Mouse (Mus musculus): ENCODE measurements around the gene Pcdh15. TPM values are rescaled to one million over a fixed set of nuclear protein-coding genes. Genes with fewer than 3 reads are reported as not detected.

The Pcdh15 gene
- polyA plus RNA-seq, 1 experiment from 2014 or later, result 1.0 TPM

DNA sequence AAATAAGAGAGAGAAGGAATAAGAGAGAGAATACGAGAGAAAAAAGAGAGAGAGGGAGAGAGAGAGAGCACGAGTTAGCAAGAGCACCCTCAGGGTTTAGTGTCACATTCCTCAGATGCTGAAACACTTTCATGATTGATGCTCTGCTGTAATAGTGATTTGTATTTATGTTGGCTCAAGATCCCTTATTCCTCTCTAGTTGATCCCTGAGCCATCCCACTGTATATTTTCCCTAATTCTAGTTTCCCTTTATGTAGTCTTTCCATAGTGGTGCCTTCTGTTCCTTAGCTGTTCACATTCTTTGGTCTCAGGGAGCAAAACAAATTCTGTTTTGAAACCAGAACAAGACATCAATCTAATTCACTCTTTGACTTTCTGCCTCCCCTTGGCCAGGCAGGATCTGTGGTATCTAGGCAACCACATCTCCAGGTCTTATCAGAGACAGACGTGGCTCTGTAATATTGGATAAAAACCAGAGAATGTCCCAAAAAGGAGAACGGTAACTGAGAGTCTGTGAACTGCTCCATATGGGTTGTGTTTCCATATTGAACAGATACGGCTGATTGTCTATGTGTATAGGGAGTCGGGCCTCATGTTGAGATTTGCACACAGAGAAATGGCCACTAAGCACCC lies 1170.6 kb downstream of the Pcdh15 start:
- Histone ChIP-seq H3K27ac (replicated peaks; ENCODE audit: low read depth, low read length) (no peak overlapping the region), H3K27me3 (ENCODE audit: control insufficient read depth, insufficient read depth, low read length) (no peaks in the 10 kb centered on the region), H3K4me2 (ENCODE audit: low read depth, low read length) (no peak overlapping the region), H3K36me3 (replicated peaks; ENCODE audit: control insufficient read depth, insufficient read depth, low read depth, low read length) (no peaks in the 10 kb centered on the region), H3K9ac (replicated peaks; ENCODE audit: low read length) (no peak overlapping the region), H3K9me3 (replicated peaks; ENCODE audit: control insufficient read depth, low read length) (no peaks in the 10 kb centered on the region), H3K4me3 (ENCODE audit: low read depth, low read length) (no peak overlapping the region), H3K4me1 (ENCODE audit: control insufficient read depth, insufficient read depth, low read length) (no peaks in the 10 kb centered on the region)
- DNase-seq (ENCODE audit: low spot score) (no peak), ATAC-seq (replicated peaks; ENCODE audit: insufficient number of reproducible peaks, low FRiP score, low TSS enrichment, low read depth) (no peak)
- 67% methylated on average over 6 of the region's 6 CpGs for WGBS

DNA sequence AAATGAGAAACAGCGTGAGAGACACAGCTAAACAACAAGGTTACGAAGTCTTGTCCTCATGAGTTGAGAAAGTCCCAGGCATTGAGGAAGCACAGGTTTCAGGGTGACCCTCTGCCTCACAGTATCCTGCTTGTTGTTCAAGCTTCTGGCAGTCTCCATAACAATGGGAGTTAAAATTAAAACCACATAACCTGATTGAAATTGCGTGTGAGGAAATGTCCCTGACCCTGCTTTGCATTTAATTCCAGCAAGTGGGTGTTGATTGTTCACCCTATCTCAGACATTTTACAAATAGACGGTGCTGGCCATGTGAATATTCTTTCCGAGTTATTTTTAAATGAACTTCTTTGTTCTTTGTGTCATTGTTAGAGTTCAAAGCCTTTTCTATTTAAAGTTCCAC lies 1171.8 kb downstream of the Pcdh15 start:
- Histone ChIP-seq H3K27me3 (ENCODE audit: control insufficient read depth, insufficient read depth, low read length) (no peaks in the 10 kb centered on the region), H3K27ac (replicated peaks; ENCODE audit: low read depth, low read length) (no peak overlapping the region), H3K4me1 (ENCODE audit: control insufficient read depth, insufficient read depth, low read length) (no peaks in the 10 kb centered on the region), H3K9me3 (replicated peaks; ENCODE audit: control insufficient read depth, low read length) (no peaks in the 10 kb centered on the region), H3K36me3 (replicated peaks; ENCODE audit: control insufficient read depth, insufficient read depth, low read depth, low read length) (no peaks in the 10 kb centered on the region), H3K4me2 (ENCODE audit: low read depth, low read length) (no peak overlapping the region), H3K4me3 (ENCODE audit: low read depth, low read length) (no peak overlapping the region), H3K9ac (replicated peaks; ENCODE audit: low read length) (no peak overlapping the region)
- ATAC-seq (replicated peaks; ENCODE audit: insufficient number of reproducible peaks, low FRiP score, low TSS enrichment, low read depth), result no peak
- WGBS, result 87% methylated on average over 5 of the region's 5 CpGs
- DNase-seq (ENCODE audit: low spot score), result no peak

DNA sequence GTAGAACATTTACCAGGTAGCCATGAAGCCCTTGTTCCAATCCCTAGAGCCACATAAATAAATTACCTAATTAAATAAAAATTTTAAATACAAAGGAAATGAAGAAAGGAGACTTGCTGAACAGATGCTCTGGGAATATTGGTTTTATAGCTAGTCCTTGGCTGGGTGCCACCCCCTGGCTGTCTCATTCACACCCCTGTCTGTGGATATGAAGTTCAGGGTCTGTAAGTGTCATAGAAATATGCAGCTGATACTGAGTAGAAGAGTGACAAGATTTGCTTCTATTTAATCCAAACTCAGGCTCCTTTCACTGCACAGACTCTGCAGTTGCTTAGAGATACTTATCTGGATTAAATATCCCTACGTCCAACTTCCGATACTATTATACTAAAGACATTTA lies 1205.0 kb downstream of the Pcdh15 start:
- Histone ChIP-seq H3K4me2 (ENCODE audit: low read depth, low read length) (no peak overlapping the region), H3K4me1 (ENCODE audit: control insufficient read depth, insufficient read depth, low read length) (no peaks in the 10 kb centered on the region), H3K4me3 (ENCODE audit: low read depth, low read length) (no peak overlapping the region), H3K36me3 (replicated peaks; ENCODE audit: control insufficient read depth, insufficient read depth, low read depth, low read length) (no peaks in the 10 kb centered on the region), H3K9ac (replicated peaks; ENCODE audit: low read length) (no peak overlapping the region), H3K27me3 (ENCODE audit: control insufficient read depth, insufficient read depth, low read length) (no peaks in the 10 kb centered on the region), H3K9me3 (replicated peaks; ENCODE audit: control insufficient read depth, low read length) (no peaks in the 10 kb centered on the region), H3K27ac (replicated peaks; ENCODE audit: low read depth, low read length) (no peak overlapping the region)
- WGBS, result 79% methylated on average over 2 of the region's 2 CpGs
- DNase-seq (ENCODE audit: low spot score) (no peak), ATAC-seq (replicated peaks; ENCODE audit: insufficient number of reproducible peaks, low FRiP score, low TSS enrichment, low read depth) (no peak)

DNA sequence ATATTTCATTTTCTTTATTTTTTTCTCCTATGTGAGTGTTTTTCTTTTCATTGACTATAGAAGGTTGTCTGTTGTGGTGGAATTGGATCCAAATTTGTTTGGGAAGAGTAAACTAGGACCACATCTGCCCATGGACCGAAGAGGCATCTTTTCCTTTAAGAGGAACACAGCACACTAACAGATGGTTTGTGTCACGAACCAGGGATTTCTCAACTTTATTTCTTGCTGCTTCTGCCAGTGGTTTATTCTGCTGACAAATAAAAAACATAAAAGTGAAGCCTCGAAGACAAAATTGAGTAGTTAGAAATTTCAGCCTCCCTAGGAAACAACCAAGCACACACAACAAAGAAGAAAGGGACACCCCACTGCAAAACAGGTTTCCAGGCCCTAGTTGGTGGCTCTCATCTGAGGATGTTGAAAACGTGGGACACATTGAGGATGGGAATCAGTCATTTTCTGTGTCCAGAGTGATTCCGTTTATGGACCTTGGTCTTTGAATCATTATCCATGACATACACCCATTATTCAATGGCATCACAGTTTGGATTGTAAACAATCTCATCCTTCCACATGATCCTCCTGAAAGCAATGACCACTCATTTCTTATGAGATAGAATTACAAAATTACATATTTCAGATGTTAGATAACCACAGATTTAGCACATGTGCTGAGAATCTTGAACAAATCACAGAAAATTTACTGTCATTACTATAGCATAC lies 1206.5 kb downstream of the Pcdh15 start:
- no peak overlapping the region for H3K9ac ChIP-seq (replicated peaks; ENCODE audit: low read length)
- H3K36me3 ChIP-seq (replicated peaks; ENCODE audit: control insufficient read depth, insufficient read depth, low read depth, low read length), result no peaks in the 10 kb centered on the region
- no peak overlapping the region for H3K4me2 ChIP-seq (ENCODE audit: low read depth, low read length)
- no peak for ATAC-seq (replicated peaks; ENCODE audit: insufficient number of reproducible peaks, low FRiP score, low TSS enrichment, low read depth)
- no peaks in the 10 kb centered on the region for H3K27me3 ChIP-seq (ENCODE audit: control insufficient read depth, insufficient read depth, low read length)
- no peaks in the 10 kb centered on the region for H3K4me1 ChIP-seq (ENCODE audit: control insufficient read depth, insufficient read depth, low read length)
- H3K9me3 ChIP-seq (replicated peaks; ENCODE audit: control insufficient read depth, low read length), result no peaks in the 10 kb centered on the region
- DNase-seq (ENCODE audit: low spot score), result no peak
- WGBS, result 71% methylated on average over 5 of the region's 5 CpGs
- no peak overlapping the region for H3K27ac ChIP-seq (replicated peaks; ENCODE audit: low read depth, low read length)
- H3K4me3 ChIP-seq (ENCODE audit: low read depth, low read length), result no peak overlapping the region

DNA sequence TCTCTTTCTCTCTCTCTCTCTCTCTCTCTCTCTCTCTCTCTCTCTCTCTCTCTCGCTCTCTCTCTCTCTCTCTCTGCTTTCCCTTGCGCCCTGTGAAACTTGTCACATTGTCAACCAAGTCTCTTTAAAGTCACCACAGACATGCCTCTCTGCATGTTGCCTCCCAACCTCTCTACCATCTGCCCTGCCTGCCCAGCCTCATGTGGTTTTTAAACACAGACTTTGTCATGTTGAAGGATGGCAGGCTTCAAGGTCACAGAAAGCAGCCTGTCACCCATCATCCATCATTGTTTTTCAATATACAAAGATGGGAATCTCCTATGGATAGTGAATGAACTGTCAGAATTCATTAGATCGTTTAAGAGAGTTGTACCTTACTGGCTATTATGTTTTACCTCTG lies 1207.9 kb downstream of the Pcdh15 start:
- H3K27ac ChIP-seq (replicated peaks; ENCODE audit: low read depth, low read length), result no peak overlapping the region
- no peak for DNase-seq (ENCODE audit: low spot score)
- no peaks in the 10 kb centered on the region for H3K9me3 ChIP-seq (replicated peaks; ENCODE audit: control insufficient read depth, low read length)
- no peaks in the 10 kb centered on the region for H3K27me3 ChIP-seq (ENCODE audit: control insufficient read depth, insufficient read depth, low read length)
- H3K9ac ChIP-seq (replicated peaks; ENCODE audit: low read length), result no peak overlapping the region
- H3K4me1 ChIP-seq (ENCODE audit: control insufficient read depth, insufficient read depth, low read length), result no peaks in the 10 kb centered on the region
- WGBS, result 80% methylated on average over 2 of the region's 3 CpGs
- H3K4me2 ChIP-seq (ENCODE audit: low read depth, low read length), result no peak overlapping the region
- no peak overlapping the region for H3K4me3 ChIP-seq (ENCODE audit: low read depth, low read length)
- no peaks in the 10 kb centered on the region for H3K36me3 ChIP-seq (replicated peaks; ENCODE audit: control insufficient read depth, insufficient read depth, low read depth, low read length)
- ATAC-seq (replicated peaks; ENCODE audit: insufficient number of reproducible peaks, low FRiP score, low TSS enrichment, low read depth), result no peak

DNA sequence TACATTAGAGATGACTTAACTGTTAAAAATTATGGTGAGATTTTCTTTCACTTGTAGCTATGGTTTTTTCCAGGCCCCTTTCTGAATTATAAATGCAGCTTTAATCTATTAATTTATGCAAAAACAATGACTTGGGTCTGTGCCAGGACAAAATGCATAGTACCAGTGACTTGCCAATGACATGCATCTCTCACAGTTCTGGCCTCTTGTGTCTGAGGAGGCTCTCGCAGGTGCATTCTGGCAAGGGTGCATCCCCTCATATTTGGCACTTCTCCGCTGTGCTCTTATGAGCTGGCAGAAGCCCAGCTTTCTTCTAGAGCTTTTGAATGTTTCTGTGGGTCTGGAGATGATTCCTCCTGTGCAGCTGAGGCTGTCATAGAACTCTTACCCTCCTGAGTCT lies 1216.9 kb downstream of the Pcdh15 start:
- no peak overlapping the region for H3K9ac ChIP-seq (replicated peaks; ENCODE audit: low read length)
- H3K4me3 ChIP-seq (ENCODE audit: low read depth, low read length), result no peak overlapping the region
- no peaks in the 10 kb centered on the region for H3K36me3 ChIP-seq (replicated peaks; ENCODE audit: control insufficient read depth, insufficient read depth, low read depth, low read length)
- DNase-seq (ENCODE audit: low spot score) (no peak), ATAC-seq (replicated peaks; ENCODE audit: insufficient number of reproducible peaks, low FRiP score, low TSS enrichment, low read depth) (no peak)
- H3K4me2 ChIP-seq (ENCODE audit: low read depth, low read length), result no peak overlapping the region
- no peaks in the 10 kb centered on the region for H3K27me3 ChIP-seq (ENCODE audit: control insufficient read depth, insufficient read depth, low read length)
- H3K4me1 ChIP-seq (ENCODE audit: control insufficient read depth, insufficient read depth, low read length), result no peaks in the 10 kb centered on the region
- WGBS, result 92% methylated on average over 2 of the region's 2 CpGs
- H3K9me3 ChIP-seq (replicated peaks; ENCODE audit: control insufficient read depth, low read length), result no peaks in the 10 kb centered on the region
- no peak overlapping the region for H3K27ac ChIP-seq (replicated peaks; ENCODE audit: low read depth, low read length)

DNA sequence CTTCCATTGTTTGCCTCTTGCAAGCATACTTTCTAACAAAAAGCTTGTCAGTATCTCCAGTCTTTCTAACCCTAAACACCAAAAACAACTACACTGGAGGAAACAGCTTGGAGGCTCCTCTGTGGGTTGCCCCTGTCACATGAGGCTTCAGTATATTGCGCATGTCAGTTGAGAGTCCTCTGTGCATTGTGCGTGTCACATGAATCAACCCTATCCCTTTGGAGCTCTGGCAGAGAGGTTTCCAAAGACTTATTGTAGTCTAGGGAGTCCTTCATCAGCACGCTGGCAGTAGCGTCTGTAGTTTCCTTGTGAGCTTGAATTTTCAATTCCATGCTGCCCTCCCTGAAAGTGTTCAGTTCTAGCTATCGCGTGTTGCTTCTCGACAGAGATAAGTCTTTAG lies 1236.3 kb downstream of the Pcdh15 start:
- no peak for ATAC-seq (replicated peaks; ENCODE audit: insufficient number of reproducible peaks, low FRiP score, low TSS enrichment, low read depth)
- no peak for DNase-seq (ENCODE audit: low spot score)
- H3K9me3 ChIP-seq (replicated peaks; ENCODE audit: control insufficient read depth, low read length), result no peaks in the 10 kb centered on the region

DNA sequence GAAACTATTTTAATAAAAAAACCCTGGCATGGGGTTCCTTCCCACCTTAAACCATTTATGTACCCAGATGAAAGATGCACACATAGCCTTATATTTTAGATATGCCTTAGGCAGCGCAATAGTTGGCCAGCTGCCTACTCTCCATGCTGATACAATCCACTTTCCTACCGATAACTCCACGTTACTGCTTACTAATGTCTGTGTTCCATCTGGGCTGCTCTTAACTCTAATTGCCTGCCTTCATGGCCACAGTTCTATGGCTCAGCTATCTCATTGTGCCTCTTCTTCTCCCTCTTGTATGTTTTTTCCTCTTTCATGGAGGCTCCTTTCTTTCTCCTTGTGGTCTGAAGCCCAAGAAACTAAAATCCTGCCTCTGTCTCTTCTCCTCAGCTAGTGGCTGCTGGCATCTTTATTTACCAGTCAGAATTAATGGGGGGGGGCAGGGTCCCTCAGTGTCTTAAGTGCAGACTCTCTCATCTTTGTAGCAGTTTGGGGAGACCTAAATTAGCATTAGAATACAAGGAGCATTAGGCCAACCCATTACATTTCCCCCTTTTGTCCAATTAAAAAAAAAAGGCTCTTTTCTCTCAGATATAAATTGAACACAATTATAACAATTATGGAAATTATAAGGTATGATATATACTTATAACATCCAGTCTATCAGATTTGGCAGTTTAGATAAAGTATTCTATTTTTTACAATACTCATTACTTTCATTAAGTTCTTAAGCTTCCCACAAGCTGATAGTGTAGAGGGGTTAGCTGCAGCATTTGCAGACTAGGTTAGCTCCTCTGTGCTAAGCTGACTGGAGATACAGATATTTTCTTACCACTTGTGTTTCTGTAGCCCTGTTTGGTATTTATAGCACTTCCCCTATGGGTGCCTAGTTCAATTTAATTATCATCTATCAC lies 1240.4 kb downstream of the Pcdh15 start:
- H3K4me3 ChIP-seq (ENCODE audit: low read depth, low read length), result no peak overlapping the region
- no peak overlapping the region for H3K9ac ChIP-seq (replicated peaks; ENCODE audit: low read length)
- H3K36me3 ChIP-seq (replicated peaks; ENCODE audit: control insufficient read depth, insufficient read depth, low read depth, low read length), result no peaks in the 10 kb centered on the region
- H3K9me3 ChIP-seq (replicated peaks; ENCODE audit: control insufficient read depth, low read length), result no peaks in the 10 kb centered on the region
- ATAC-seq (replicated peaks; ENCODE audit: insufficient number of reproducible peaks, low FRiP score, low TSS enrichment, low read depth), result no peak
- no peaks in the 10 kb centered on the region for H3K27me3 ChIP-seq (ENCODE audit: control insufficient read depth, insufficient read depth, low read length)
- no peak for DNase-seq (ENCODE audit: low spot score)
- WGBS, result 83% methylated on average over 3 of the region's 3 CpGs
- no peak overlapping the region for H3K4me2 ChIP-seq (ENCODE audit: low read depth, low read length)
- H3K27ac ChIP-seq (replicated peaks; ENCODE audit: low read depth, low read length), result no peak overlapping the region
- H3K4me1 ChIP-seq (ENCODE audit: control insufficient read depth, insufficient read depth, low read length), result no peaks in the 10 kb centered on the region

More for the DNA sequence above, 1236.3 kb downstream of the Pcdh15 start:
- Histone ChIP-seq H3K4me2 (ENCODE audit: low read depth, low read length) (no peak overlapping the region), H3K4me3 (ENCODE audit: low read depth, low read length) (no peak overlapping the region), H3K27ac (replicated peaks; ENCODE audit: low read depth, low read length) (no peak overlapping the region), H3K4me1 (ENCODE audit: control insufficient read depth, insufficient read depth, low read length) (no peaks in the 10 kb centered on the region), H3K36me3 (replicated peaks; ENCODE audit: control insufficient read depth, insufficient read depth, low read depth, low read length) (no peaks in the 10 kb centered on the region), H3K27me3 (ENCODE audit: control insufficient read depth, insufficient read depth, low read length) (no peaks in the 10 kb centered on the region), H3K9ac (replicated peaks; ENCODE audit: low read length) (no peak overlapping the region)
- 93% methylated on average over 7 of the region's 7 CpGs for WGBS
